Mouse (Mus musculus): ENCODE measurements at regions not wholly inside any gene's neighbourhood (a gene's known extent, or its start where the extent isn't known, plus 50 kb on each side); places are given as distances from the start of the nearest gene placed in this dataset.
"Not testable (repeated sequence)": the region's sequence is repeated elsewhere in the genome, so short reads cannot be mapped to it uniquely, and the experiment has no call there.

DNA sequence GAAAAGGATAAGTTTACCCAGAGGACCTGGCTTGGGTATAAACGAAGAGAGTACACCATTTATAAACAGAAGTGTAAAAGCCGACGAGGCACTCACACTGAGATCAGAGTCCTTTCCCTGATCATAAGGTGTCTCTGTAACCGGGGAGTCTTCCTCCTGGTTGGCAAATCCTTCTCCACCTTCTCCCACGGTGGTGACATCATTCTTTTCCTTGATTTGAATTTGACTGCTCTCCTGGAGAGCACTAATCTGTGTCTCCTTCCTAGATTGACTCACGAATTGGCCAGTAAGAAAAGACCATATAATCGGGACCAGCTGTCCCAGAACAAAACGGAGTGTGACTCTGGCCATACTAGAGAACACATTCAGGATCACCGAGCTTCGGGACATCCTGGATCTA, 83.9 kb downstream of the 9530068E07Rik start:
- TF ChIP-seq CTCF (IDR thresholded peaks at IDR 0.05; ENCODE audit: borderline replicate concordance, extremely low read depth, insufficient read depth, insufficient read length); POLR2A (IDR thresholded peaks at IDR 0.05; ENCODE audit: borderline replicate concordance, extremely low read depth, insufficient read depth, insufficient read length, poor library complexity, severe bottlenecking): not testable (repeated sequence)
